Mouse (Mus musculus): ENCODE data around the gene P4ha1. TPM values are rescaled to one million over a fixed set of nuclear protein-coding genes. Genes with fewer than 3 reads are reported as not detected.

Gene P4ha1
- 5.3 and 7.1 TPM in 2 replicates for polyA plus RNA-seq (2012; rRNA removed)

DNA sequence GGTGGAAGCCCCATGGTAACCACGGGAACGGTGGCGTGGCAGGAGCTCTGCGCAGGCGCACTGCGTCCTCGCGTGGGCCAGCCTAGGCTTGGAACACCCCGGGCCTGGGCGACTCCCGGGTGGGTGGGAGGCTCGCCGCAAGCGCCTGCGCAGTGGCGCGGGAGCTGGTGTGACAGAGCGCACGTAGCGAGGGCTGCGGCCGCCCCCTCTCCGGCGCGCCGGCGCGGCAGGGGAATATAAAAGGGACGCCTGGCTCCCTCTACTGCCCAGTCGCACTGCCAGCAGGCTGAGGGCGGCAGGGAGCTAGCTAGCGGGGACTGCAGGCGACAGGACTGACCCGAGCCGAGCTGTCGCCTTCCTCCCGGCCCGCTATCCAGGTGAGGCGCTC, at the start of gene P4ha1:
Gene P4ha1, plus strand, starts transcription at position 197 of the 388 bp plus-strand sequence.
- Histone ChIP-seq H3K36me3 (ENCODE audit: control insufficient read depth, insufficient read depth, low read length) (no peaks in the 10 kb centered on the region), H3K27ac (ENCODE audit: insufficient read depth, low read length) (peak within 1 kb of the TSS; percentile 73), H3K4me3 (ENCODE audit: extremely low read depth, insufficient read depth, insufficient read length) (peak within 1 kb of the TSS; percentile 66), H3K27me3 (ENCODE audit: control insufficient read depth, insufficient read depth, low read length) (no peaks in the 10 kb centered on the region), H3K4me1 (ENCODE audit: control insufficient read depth, insufficient read depth, insufficient read length) (peaks cover 6% of the 10 kb centered on the region; the same call in 1 of the 2 replicates)
- peak; percentile 94 to 98 for DNase-seq (ENCODE audit: low read depth in 1 of 2, low spot score in 2 of 2)
- 2% methylated on average over 39 of the region's 39 CpGs for WGBS
- TF ChIP-seq CTCF (IDR thresholded peaks at IDR 0.05; ENCODE audit: extremely low read depth, insufficient read depth, insufficient read length, insufficient replicate concordance) (peak; percentile 65), POLR2A (IDR thresholded peaks at IDR 0.05; ENCODE audit: low read depth, low read length) (peak; percentile 99)

DNA sequence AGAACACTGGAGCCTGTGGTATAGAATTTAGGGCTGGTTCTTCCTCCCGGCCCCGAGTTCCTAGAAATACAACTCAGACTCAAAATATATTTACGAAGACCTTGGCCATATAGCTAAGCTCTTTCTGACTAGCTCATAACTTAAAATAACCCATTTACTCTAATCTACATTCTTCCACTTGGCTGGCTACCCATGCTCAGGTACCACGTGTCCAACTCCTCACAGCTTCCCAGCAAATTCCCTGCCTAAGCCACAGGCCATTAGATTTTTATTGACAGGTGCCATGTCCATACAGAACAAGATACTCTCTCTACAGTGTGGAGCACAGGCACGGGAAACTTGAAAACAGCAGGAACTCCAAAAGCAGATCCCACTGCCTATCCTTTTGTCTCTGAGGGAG, 47.4 kb upstream of the P4ha1 start:
- Histone ChIP-seq H3K27me3 (ENCODE audit: control insufficient read depth, insufficient read depth, low read length) (no peaks in the 10 kb centered on the region), H3K36me3 (ENCODE audit: control insufficient read depth, insufficient read depth, low read length) (no peaks in the 10 kb centered on the region), H3K4me3 (ENCODE audit: extremely low read depth, insufficient read depth, insufficient read length) (no peak overlapping the region), H3K4me1 (ENCODE audit: control insufficient read depth, insufficient read depth, insufficient read length) (no peaks in the 10 kb centered on the region), H3K27ac (ENCODE audit: insufficient read depth, low read length) (no peak overlapping the region)
- WGBS, result 89% methylated on average over 5 of the region's 5 CpGs
- DNase-seq (ENCODE audit: low read depth in 1 of 2, low spot score in 2 of 2), result no peak
- TF ChIP-seq CTCF (IDR thresholded peaks at IDR 0.05; ENCODE audit: extremely low read depth, insufficient read depth, insufficient read length, insufficient replicate concordance) (no peak), POLR2A (IDR thresholded peaks at IDR 0.05; ENCODE audit: low read depth, low read length) (no peak)

DNA sequence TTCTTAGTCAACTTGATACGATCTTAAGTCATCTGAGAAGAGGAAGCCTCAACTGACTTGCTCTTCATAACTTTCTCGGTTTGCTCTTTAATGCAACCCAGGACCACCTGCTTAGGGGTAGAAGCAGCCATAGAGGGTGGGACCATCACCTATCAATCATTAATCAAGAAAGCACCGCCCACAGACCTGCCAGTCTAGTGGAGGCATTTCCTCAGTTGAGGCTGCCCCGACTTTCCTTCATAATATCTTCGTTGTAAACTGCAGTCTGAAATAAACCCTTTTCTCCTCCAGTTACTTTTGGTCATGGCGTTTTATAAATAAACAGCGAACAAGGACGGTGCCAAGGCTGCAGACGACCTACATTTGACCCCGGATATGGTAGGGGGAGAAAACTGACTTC, 46.0 kb upstream of the P4ha1 start:
- no peaks in the 10 kb centered on the region for H3K36me3 ChIP-seq (ENCODE audit: control insufficient read depth, insufficient read depth, low read length)
- H3K4me1 ChIP-seq (ENCODE audit: control insufficient read depth, insufficient read depth, insufficient read length), result no peaks in the 10 kb centered on the region
- no peaks in the 10 kb centered on the region for H3K27me3 ChIP-seq (ENCODE audit: control insufficient read depth, insufficient read depth, low read length)
- H3K4me3 ChIP-seq (ENCODE audit: extremely low read depth, insufficient read depth, insufficient read length), result no peak overlapping the region
- 60% methylated on average over 10 of the region's 10 CpGs for WGBS
- TF ChIP-seq POLR2A (IDR thresholded peaks at IDR 0.05; ENCODE audit: low read depth, low read length), result no peak
- no peak for TF ChIP-seq CTCF (IDR thresholded peaks at IDR 0.05; ENCODE audit: extremely low read depth, insufficient read depth, insufficient read length, insufficient replicate concordance)
- DNase-seq (ENCODE audit: low read depth in 1 of 2, low spot score in 2 of 2), result no peak
- H3K27ac ChIP-seq (ENCODE audit: insufficient read depth, low read length), result no peak overlapping the region

DNA sequence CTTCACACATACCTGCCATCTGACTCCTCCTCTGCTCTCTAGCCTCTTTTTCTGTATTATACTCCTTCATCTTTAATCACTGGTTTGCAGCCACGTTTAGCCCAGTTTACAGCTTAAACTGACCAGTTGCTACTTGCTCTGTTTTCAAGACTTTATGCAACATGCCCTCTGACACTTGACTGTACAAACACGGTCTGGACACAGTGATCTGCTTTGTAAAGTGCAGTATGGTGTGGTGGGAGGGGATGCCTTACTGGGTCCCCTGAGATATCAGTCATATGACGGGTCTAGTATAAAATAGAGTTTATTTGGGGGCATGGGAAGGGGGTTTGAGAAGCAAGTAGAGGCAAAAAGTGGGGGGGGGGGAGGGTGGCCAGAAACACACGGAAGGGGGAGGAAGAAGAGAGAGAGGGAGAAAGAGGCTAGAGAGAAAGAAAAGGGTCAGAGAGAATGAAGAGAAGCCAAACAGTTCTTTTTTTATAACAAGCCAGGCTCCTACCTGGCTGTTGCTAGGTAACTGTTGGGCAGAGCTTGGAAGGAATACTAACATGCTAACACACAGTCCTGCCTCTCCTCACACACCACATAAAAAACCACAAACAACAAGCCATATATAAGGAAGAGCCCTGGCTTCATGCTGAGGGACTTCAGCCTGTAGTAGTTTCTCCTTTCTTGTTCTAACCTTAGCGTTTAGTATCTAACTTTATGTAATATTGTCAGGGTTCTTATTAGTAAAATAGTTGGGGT, 45.2 kb upstream of the P4ha1 start:
- H3K27ac ChIP-seq (ENCODE audit: insufficient read depth, low read length), result no peak overlapping the region
- DNase-seq (ENCODE audit: low read depth in 1 of 2, low spot score in 2 of 2), result no peak
- H3K36me3 ChIP-seq (ENCODE audit: control insufficient read depth, insufficient read depth, low read length), result no peaks in the 10 kb centered on the region
- H3K4me1 ChIP-seq (ENCODE audit: control insufficient read depth, insufficient read depth, insufficient read length), result no peaks in the 10 kb centered on the region
- 78% methylated on average over 4 of the region's 5 CpGs for WGBS
- H3K27me3 ChIP-seq (ENCODE audit: control insufficient read depth, insufficient read depth, low read length), result no peaks in the 10 kb centered on the region
- TF ChIP-seq POLR2A (IDR thresholded peaks at IDR 0.05; ENCODE audit: low read depth, low read length), result no peak
- TF ChIP-seq CTCF (IDR thresholded peaks at IDR 0.05; ENCODE audit: extremely low read depth, insufficient read depth, insufficient read length, insufficient replicate concordance), result no peak
- no peak overlapping the region for H3K4me3 ChIP-seq (ENCODE audit: extremely low read depth, insufficient read depth, insufficient read length)

DNA sequence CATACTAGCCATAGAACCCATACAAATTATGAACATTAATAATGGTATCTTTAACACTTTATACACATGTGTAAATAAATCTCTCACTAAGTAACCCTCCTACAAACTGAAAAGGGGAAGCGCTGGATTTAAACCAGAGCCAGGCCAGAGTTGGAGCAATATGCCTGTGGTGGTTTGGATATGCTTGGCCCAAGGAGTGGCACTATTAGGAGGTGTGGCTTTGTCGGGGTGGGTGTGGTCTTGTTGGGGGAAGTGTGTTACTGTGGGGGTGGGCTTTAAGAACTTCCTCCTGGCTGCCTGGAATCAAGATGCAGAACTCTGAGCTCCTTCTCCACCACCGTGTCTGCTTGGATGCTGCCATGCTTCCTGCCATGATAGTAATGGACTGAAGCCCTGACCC, 39.9 kb upstream of the P4ha1 start:
- H3K4me3 ChIP-seq (ENCODE audit: extremely low read depth, insufficient read depth, insufficient read length), result no peak overlapping the region
- TF ChIP-seq CTCF (IDR thresholded peaks at IDR 0.05; ENCODE audit: extremely low read depth, insufficient read depth, insufficient read length, insufficient replicate concordance), result no peak
- no peak for TF ChIP-seq POLR2A (IDR thresholded peaks at IDR 0.05; ENCODE audit: low read depth, low read length)
- no peaks in the 10 kb centered on the region for H3K36me3 ChIP-seq (ENCODE audit: control insufficient read depth, insufficient read depth, low read length)
- no peaks in the 10 kb centered on the region for H3K4me1 ChIP-seq (ENCODE audit: control insufficient read depth, insufficient read depth, insufficient read length)
- H3K27me3 ChIP-seq (ENCODE audit: control insufficient read depth, insufficient read depth, low read length), result no peaks in the 10 kb centered on the region
- H3K27ac ChIP-seq (ENCODE audit: insufficient read depth, low read length), result no peak overlapping the region
- no peak for DNase-seq (ENCODE audit: low read depth in 1 of 2, low spot score in 2 of 2)
- 50% methylated on average over 3 of the region's 3 CpGs for WGBS

DNA sequence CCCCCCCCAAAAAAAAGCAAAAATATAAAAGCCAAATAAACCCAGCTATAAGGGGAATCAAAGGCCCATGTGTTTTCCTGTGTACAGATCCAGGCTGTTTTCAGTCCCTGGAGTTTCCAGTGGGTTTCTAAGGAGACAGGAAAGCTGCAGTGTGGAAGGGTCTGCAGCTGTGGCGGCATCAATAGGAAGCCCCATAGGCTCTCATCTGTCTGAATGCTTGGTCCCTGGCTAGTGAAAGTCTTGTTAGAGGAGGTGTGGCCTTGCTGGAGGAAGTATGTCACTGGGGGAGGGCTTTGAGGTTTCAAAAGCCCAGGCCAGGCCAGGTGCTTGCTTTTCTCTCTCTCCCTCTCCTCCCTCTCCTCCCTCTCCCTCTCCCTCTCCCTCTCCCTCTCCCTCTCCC, 39.3 kb upstream of the P4ha1 start:
- Histone ChIP-seq H3K27me3 (ENCODE audit: control insufficient read depth, insufficient read depth, low read length) (no peaks in the 10 kb centered on the region), H3K4me1 (ENCODE audit: control insufficient read depth, insufficient read depth, insufficient read length) (no peaks in the 10 kb centered on the region), H3K36me3 (ENCODE audit: control insufficient read depth, insufficient read depth, low read length) (no peaks in the 10 kb centered on the region), H3K27ac (ENCODE audit: insufficient read depth, low read length) (no peak overlapping the region), H3K4me3 (ENCODE audit: extremely low read depth, insufficient read depth, insufficient read length) (no peak overlapping the region)
- 100% methylated on average over 1 of the region's 1 CpGs for WGBS
- DNase-seq (ENCODE audit: low read depth in 1 of 2, low spot score in 2 of 2), result no peak
- TF ChIP-seq POLR2A (IDR thresholded peaks at IDR 0.05; ENCODE audit: low read depth, low read length) (no peak), CTCF (IDR thresholded peaks at IDR 0.05; ENCODE audit: extremely low read depth, insufficient read depth, insufficient read length, insufficient replicate concordance) (no peak)

DNA sequence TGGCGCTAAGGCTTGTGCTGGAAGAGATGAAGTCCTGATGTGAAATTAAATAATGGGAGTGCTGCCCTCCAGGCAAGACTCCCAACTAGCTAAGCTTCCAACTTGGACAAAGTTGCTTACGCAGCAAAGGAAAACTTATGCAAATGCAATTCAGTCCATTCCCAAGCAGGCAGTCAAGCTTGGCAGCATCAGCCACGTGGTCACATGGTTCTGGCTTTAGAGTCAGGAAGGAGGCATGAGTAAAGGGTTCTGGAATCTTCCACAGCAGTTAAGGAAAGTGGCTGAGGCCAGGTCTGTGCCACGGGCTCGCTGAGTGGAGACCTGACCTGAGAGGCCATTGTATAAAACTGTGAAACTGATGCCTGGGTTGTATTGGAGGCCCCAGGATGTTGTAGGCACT, 37.6 kb upstream of the P4ha1 start:
- no peaks in the 10 kb centered on the region for H3K36me3 ChIP-seq (ENCODE audit: control insufficient read depth, insufficient read depth, low read length)
- H3K4me1 ChIP-seq (ENCODE audit: control insufficient read depth, insufficient read depth, insufficient read length), result no peaks in the 10 kb centered on the region
- TF ChIP-seq CTCF (IDR thresholded peaks at IDR 0.05; ENCODE audit: extremely low read depth, insufficient read depth, insufficient read length, insufficient replicate concordance) (no peak), POLR2A (IDR thresholded peaks at IDR 0.05; ENCODE audit: low read depth, low read length) (no peak)
- DNase-seq (ENCODE audit: low read depth in 1 of 2, low spot score in 2 of 2), result no peak
- 75% methylated on average over 5 of the region's 5 CpGs for WGBS
- H3K4me3 ChIP-seq (ENCODE audit: extremely low read depth, insufficient read depth, insufficient read length), result no peak overlapping the region
- H3K27ac ChIP-seq (ENCODE audit: insufficient read depth, low read length), result 0 out of 2 replicates have a peak overlapping the region, but pooled peaks have one; percentile 7
- H3K27me3 ChIP-seq (ENCODE audit: control insufficient read depth, insufficient read depth, low read length), result no peaks in the 10 kb centered on the region

All from spleen, adult 2 months (tissue).